In the genomic region with DNA sequence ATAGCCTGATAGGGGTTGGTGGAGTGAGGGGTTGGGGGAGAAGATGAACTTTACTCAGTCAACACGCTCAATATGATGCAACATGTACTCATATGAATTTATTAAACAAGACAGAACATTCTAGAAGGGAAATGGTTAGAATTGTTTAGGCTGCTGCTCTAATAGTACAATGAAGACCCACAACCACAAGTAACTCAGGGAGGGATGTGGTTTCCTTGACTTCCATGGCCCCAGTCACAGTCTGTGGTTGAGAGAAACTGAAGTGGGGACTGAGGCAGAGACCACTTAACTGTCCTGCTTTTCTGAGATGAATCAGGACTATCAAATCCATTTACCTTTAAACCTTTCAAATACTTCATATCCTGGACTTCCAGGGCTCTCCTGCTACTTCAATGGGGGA, we compare ENCODE assay signal across 22 mouse cellular contexts.
"Had no signal": no experiment of that assay in that cellular context is flagged by ENCODE, and none has a peak within 500 bp of the region (broad histone marks: within the 10 kb centered on the region; RNA-seq: fewer than 3 reads in every experiment).

No protein-coding gene starts in this region.

- ATAC-seq: hindbrain, embryonic 16.5 days; hindbrain, postnatal 0 days; inflammation-experienced regulatory T-cells, adult 6 months; intestine, embryonic 15.5 days; intestine, embryonic 16.5 days; intestine, postnatal 0 days had no signal

- DNase-seq: heart, postnatal 10 days; heart, postnatal 14 days; heart, postnatal 36 days; heart, postnatal 4 days; kidney, adult 11 months; kidney, adult 18-20 months; kidney, adult 2 months; kidney, adult 8-10 months; kidney, adult 9 months; kidney, postnatal 10 days; kidney, postnatal 14 days; kidney, postnatal 25 days; kidney, postnatal 36 days; kidney, postnatal 4 days; layer of hippocampus, adult 9-11 months; layer of hippocampus, postnatal 36 days had no signal
